Mouse (Mus musculus): ENCODE measurements around the gene Mgmt.

Gene Mgmt

DNA sequence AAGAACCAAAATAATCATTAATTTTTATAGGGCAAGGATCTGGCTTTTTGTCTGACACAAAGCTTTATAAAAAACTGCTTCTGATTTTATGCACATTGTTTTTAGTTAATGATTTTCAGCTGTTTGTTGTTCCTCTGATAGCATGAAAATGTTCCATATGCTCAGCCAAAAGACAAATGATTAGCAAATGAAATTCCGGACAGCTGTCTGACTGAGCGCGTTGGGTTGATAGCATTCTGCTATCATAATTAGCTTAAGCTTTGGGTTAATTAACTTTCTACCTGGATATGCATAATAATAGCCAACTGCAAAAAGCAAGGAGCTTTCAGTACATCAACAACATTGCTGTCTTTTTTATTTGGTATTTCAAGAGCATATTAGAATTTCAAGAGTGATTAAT, 108.0 kb downstream of the Mgmt start:
- DNase-seq = no peak

DNA sequence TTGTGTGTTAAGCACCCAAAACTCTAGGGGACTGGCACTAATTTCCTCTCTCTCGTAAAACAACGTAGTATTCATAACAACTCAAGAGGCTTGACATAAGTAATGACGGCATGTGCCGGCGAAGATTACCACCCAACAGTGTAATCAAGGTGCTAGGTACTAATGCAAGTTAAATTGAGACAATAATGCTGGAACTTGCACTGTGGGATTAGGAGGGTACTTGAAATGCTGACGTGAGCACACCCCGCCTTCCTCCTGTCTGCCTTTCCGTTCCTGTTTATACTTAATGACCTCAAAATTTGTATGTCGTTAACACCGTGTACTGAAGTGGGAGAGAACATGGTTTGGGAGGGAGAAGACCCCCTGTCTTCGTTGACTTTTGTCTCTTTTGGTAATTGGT, 110.9 kb downstream of the Mgmt start:
- no peak for DNase-seq

DNA sequence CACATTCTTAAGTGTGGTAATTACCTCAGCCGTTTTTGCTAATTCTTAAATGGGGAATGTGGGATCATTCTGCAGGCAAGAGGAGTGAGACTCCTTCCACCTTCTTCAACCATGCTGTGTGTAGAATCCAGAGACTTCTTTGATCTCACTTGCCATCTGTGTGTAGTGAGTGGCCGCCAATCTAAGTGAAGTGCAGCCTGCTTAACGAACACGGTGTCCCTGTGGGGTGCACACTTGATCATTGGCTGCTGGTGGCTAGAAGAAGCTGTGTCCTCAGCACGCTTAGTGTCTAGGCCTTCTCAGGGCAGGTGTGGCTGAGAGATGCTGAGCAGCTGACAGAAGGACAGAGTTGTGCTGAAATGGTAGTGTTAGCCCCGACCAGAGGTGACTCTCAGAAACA, 113.9 kb downstream of the Mgmt start:
- DNase-seq = no peak

DNA sequence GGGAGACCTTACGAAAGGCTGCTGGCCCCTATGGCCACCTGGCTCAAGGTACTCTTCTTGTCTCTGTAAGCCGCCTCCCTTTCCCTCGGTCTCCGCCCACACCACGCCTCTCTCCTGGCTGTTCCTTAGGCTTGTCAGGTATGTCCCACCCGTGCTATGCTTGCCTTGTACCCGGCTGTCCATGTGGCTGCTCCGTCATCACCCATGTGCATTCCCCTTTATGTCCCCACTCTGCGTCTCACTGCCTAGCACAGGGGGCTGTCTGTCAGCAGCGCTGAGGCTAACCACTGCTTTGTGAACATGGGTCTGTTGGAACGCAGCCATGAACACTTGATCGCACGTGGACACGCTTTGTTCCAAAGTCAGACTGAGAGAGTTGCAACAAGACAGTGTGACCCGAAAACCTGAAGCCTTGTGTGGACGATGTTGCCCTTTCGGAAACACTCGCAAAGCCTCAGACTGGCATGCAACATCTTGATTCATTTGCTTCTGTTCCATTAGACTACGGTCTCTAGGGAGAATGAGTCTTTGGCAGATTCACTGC, 115.4 kb downstream of the Mgmt start:
- DNase-seq = no peak

DNA sequence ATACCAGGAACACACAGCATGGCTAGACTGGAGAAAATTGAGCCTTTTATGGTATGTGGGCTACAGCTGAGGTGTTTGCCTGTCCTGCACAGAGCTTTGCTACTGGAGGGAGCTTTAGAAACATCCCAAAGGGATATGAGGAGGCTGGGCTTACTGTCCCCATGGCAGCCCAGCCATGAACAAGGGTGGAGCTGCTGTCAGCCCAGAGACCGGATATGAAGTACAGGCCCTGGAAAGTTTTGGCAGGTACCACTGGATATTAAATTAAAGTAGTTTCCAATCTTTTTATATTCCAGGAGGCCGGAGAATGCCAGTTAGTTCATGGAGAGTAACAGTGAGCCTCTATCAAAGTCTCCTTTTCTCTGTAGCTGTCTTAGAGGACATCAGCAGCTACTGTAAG, 116.0 kb downstream of the Mgmt start:
- DNase-seq = no peak

DNA sequence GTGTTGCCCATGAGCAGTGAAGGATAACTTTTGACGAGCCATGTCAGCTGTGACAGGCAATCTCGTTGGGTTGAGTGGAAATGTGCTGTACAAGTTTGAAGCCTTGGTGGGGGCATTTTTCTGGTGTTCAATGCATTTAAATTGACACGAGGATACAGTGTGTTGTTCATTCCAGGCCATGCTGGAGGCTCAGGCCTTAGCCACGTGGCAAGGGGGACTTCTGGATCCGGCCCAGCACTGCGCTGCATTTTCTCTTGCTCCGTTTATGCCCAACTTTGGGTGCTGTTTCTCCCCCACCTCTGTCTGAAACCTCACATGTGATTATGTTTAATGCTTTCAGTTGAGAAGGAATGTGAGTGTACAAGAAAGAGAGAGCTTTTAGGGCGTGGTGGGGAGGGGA, 118.3 kb downstream of the Mgmt start:
- no peak for DNase-seq

DNA sequence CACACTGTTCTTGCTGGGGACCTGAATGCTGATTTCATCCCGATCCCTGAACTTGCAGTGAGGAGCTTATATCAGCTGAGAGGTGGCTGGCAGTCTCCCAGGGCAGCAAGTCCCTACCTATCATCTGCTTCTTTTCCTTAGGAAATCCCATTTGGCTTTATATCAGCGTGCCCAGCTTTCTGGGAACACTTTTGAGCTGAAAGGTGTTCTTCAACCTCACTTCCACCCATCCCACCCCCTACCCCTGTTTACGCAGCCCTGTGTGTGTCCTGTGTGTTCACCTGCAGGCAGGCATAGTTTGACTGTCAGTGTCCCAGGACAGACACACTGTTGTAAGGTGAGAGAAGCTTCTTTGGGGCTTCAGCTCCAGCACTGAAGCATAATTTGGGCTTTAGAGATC, 119.0 kb downstream of the Mgmt start:
- DNase-seq = no peak

DNA sequence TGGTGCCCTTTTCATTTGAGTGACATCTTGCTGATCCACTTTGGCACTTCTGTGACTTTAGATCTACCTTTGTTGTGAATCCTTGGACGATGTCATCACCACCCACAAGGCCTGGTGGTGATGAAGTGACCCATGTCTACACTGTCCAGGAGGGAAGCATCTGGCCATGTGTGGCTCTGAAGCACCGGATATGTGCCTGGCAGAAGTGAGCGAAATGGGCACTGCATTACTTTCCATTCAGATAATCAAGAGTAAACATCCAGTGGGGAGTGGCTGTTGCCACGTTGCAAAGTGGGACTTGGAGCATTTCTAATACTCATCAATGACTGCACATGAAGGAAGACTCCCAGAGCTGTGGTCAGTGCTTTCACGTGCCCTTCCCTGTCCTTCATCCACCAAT, 124.2 kb downstream of the Mgmt start:
- no peak for DNase-seq

DNA sequence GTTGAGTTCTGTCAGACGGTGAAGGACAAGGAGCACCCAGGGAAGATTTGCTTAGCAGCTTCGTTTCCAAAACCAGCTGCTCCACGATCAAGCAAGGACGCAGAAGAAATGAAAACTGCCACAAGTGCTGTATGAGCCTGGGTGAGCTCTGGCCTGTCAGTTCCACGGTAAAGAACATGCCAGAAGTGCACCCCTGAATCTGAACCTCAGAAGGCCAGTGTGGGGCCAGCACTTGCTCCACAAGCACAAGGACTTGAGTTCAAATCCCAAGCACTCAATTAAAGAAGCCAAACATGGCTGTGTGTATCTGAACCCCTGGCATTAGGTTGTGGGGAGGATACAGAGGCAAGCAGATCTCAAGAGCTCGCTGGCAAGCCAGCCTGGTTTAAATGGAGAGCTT, 125.8 kb downstream of the Mgmt start:
- no peak for DNase-seq

DNA sequence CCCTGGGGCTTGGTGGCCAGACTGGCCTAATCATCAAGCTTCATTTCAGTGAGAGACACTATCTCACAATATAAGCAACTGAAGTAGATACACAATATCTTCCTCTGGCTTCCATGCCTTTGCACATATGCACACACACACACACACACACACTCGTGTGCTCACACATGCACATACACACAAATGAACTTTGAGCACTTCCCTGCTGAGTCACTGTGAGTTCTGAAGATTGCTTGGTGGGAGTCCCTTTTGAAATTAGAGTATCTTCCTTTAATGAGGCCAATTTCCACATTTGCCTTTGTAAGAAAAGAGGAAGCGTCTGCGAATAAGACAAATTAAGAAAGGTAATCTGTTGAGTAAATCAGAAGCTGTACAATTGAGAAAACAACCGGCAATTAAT, 136.4 kb downstream of the Mgmt start:
- DNase-seq = no peak

DNA sequence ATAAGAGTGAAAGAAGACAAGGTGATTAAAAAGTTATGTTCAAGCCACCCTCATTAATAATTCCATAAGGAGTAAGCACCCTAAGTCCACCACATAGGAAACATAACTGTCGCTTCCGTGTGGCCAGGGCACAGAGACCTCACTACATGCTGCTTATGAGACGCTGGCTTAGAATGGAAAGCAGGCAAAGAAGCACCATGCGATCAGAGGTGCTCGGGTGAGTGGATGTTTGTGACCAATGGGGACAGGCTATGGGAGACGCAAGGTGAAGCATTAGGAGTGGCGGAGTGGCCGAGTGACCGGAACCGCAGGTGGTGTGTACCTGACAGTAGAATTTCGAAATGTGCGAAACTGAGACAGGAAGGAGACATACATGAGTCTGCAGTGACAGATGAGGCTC, 138.8 kb downstream of the Mgmt start:
- DNase-seq = no peak

DNA sequence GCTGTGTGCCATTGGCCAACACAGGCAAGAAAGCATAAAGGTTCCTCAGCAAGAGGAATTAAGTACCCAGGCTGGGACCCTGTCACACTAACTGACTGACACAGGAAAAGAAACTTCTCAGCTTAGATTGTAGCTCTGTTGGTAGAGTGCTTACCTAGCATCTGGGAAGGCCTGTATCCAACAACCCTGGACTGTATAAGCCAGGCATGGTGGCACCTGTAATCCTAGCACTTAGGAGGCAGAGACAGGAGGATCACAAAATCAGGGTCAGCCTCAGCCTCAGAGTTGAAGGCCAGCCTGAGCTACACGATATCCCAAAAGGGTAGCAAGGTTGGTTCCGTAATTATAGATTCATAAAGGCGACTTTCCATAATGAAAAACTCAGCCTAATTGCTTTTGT, 140.6 kb downstream of the Mgmt start:
- DNase-seq = no peak

DNA sequence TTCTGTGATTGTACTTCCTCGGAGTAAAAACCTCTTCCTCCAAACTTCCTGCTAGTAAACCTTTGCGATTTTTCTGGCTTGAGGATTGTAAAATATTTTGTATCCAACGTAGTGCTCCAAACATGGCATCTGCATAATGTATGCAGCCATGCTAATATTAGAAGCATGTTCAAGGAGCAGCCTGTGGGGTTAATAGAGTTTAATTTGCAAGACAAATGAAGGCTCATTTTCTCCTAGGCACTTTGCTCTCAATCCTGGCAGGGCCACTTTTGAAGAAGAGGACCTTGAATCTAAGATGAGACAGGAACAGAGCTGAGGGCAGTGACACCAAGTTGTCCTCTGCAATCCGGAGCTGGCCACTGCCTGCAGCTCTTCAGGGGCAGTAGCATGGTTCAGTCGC, 141.5 kb downstream of the Mgmt start:
- no peak for DNase-seq

DNA sequence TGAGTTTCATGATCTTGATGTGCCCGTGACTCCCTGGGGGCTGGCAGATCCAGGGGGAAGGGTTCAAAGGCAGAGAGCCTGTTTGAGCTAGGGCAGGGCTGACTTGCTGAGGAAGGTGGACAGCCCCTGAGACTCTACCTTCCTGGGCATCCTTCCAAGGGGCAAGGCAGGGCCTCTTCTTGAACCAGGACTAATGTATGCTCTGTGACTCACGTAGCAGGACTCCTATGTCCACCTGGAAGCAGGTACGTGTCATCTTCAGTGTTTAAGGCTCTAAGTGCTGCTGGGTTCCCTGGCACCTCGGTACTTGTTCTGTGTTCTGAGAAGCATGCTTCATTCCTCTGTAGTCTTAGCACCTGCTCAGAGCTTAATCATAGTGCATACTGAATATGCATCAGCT, 143.1 kb downstream of the Mgmt start:
- DNase-seq = no peak

DNA sequence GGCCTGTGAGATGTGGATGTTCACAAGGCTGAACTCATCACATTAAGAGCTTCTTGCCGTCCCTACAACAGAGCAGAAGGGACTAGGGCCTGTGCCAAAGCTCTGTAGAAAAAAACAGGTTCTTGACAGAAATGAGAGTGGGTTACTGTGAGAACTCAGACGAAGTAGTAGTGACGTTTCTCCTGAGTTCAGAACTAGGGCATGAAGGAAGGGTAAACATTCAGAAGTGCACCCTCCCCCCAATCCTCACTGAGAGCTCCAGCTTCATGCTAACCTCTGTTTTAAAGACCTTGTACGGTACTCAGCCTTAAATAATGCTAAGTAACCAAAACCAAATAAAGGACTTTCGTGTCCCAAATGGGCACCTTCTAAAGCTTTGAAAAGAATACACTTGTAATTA, 143.5 kb downstream of the Mgmt start:
- DNase-seq = peak in 1 of 2 experiments; percentile 10

DNA sequence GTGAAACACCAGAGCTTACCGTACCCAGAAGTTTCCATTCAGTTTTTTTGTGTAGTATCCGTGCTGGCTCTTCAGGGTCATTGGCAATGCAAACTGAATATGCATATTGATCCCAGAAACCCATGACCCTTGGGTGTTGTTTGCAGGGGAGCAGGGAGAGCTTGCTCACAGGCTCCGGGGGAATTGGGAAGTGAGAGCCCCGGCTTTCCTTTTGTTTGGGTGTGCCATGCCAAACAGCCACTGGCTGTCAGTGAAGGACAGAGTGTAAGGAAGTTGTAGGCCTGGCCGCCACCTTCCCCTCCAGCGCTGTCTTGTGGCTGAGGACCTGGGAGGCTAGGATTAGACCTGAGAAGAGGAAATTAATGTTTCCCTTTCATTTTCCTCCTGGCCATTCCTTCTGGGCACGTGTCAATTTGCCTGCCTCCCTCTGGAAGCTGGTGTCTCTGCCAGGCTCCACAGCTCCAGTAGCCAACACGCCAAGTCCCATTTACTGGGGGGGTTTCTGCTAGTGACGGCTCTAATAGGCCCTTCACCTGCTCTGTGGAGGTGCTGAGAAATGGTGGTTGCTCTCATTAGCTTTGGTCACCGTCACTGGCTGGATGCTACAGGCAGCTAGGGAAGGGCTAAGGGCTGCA, 144.0 kb downstream of the Mgmt start:
- DNase-seq = peak; percentile 33 to 47

DNA sequence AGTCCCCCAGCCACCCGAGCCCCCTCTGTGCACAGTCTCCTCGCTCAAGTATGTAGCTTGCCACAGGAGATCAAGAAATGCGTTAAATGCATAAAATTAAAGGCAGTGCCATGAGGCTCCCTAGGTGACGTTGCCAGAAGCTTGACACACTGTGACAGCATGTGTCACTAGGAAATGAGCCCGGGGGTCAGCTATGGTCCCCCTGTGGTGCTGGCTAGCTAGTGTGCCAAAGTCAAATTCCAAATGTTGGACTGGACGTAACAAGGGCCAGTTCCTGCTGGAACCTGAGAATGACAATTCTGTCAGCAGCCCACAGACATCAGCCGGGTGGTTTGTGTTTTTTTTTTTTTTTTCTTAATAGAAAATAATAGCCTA, 144.5 kb downstream of the Mgmt start:
- DNase-seq = peak; percentile 39 to 62

DNA sequence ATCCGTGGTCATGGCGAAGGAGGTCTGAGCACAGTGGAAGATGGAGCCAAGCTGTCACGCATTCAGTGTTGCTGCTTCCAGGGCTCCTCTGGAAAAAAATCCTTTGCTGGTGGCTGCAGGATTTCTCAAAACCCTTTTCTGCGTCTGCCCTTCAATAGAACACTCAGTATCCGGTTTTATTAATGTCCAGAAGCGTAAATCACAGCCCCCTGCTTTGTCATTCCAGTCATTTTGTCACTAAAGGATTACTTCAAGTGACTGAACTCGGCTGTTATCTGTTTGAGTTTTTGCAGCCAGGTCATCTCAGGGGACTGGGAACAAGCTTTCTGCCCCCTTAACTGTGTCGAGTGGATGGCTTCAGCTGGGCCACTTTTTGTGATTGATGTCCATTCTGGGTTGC, 146.2 kb downstream of the Mgmt start:
- no peak for DNase-seq

DNA sequence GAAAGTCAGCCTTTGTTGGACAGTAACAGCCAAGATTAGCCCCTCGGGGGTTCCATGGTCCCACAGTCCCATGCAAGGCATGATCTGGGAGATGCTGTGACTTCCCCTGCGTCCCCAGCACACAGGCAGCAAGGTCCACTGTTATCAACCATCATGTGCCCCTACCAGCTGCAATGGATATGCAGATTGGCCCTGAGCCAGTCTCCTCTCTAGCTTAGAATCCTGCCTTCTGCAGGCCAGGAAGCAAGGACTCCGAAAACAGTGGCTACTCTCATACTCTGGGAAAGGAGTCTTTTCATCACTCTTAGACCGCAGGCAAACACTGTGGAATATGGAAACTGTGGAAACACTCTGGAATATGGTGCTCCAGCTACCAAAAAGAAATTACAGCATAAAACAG, 152.5 kb downstream of the Mgmt start:
- DNase-seq = peak; percentile 21 to 36

DNA sequence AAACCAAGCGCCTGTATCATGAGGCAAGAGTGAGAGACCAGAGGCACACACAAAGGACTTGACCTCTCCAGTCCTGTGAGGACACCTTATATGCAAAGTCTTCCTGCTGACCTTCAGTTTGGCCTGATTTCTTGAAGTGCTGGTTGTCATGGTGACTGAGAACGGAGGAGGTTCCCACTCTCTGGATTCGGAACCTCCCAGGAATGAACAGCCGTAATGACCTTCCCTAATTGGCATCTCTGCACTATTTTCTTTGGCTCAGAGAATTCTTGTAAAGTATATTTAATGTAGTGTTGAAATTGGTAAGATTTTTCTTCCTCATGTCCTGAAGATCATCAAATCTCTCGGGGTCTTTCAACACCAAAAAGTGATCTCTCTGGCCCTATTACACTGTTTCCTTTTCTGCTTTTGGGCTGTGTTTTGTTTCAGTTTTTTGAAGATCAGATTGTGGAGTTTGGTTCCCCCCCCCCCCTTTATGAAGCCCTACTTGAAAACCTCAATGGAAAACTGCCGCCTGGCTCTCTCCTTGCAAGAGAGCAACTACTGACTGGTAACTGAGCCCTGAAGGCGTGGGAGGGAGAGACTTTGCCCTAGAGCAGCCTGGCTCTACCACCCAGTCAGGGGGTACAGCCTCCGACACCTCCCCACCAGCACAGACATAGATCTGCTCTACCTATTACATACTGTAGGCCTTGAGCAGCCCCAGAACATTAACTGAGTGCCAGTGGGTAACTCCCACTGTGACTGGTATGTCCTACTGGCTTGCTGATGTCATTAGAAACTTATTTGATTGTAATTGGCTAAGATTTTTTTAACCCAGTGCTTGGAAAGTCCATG, 153.9 kb downstream of the Mgmt start:
- no peak for DNase-seq

DNA sequence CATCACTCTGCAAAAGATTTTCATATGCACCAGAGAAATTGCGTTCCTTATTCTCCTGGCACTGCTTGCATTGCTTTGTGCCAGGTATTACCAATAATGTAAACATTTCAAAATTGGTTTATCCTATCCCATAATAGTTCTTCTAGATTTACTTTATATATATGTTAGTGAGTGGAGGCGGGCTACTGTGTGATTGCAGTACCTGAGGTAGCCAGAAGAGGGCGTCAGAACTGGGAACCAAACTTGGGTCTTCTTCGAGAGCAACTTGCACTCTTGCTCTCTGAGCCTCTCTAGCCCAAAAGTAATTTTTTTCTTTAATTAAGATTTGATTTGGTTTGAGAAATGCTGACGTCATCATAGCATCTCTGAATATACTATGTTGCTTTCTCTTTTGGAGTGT, 159.9 kb downstream of the Mgmt start:
- DNase-seq = no peak

DNA sequence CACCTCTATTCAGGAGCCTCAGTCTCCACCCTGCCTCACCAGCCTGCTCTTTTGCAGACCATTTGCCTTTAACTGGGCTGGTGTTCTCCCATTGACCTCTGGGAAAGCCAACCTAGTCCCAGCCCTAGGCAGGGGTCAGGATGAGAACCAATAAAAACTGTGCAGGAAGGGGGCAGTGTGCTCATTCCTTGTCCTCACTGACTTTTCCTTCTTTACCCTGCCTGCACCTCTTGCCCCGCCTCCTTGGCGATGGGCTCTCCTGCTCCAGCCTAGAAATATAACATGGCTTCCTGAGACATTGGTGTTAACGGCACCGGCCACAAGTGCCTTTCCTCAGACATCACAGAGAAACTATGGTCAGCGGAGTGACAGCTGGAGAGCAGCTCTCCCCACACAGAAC, 161.7 kb downstream of the Mgmt start:
- no peak for DNase-seq

DNA sequence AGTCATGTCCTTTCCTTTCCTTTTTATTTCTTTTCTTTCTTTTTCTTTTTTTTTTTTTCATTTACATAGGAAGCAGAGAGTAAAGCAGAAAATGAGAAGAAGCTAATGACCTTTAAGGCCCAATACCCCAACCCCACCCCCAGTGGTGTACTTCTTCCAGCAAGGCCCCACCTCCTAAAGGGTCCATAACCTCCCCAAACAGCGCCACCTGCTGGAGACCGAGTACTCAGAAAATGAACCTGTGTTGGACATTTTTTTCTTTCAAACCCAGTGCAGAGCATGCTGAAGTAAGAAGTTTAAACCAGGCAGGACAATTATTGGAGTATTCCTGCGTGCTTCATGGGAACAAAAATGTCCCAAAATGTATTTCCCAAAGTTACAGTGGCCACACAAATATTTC, 166.1 kb downstream of the Mgmt start:
- peak in 1 of 2 experiments; percentile 52 for DNase-seq

DNA sequence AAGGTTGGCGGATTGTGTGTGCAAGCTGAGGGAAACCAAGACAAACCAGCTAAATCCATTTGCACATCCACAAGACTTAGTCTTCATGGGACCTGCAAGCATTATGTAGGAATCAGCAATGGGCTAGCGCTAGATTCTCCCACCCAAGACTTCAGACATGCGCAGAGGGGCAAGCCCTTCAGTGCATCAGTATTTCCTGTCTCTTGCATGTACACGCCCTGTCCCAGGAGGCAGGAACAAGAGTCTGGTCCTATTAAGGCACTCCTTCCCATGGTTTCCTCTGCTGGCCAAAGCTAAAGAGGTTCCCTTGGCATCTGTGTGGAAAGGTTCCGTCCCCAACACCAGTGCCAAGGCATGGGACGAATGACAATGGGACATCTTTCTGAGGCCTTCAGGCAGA, 166.7 kb downstream of the Mgmt start:
- DNase-seq = no peak

DNA sequence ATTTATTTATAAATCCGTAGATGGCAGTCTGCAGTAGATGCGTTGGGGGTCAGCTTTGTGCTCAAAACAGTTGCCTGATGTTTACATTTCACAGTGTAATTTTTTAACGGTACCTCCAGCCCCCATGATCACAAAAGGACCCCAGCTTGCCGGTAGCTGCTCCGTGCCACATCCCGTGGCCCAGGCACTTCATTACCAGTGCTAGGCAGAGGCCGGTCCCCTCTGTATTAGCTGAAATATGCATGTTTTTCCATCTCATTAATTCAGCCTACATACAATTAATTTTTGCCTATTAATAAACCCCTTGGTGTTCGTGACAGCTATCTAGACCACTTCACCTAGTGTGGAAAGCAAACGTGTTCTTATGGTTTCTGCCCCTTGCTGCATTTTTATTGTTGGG, 169.8 kb downstream of the Mgmt start:
- no peak for DNase-seq

Measured in cerebellum, postnatal 14 days (tissue).